Mouse (Mus musculus) CD4-positive, CD25-positive, alpha-beta regulatory T cell (primary cell): ENCODE results near the gene Olfr338. TPM values are rescaled to one million over a fixed set of nuclear protein-coding genes. Genes with fewer than 3 reads are reported as not detected.

ENCODE experiments used
- polyA plus RNA-seq: library from polyadenylated mRNA; unstranded; fragments of 100-300 nt; shearing (Covaris generic); gene quantifications from one replicate; pipeline ENCODE4 v1.2.1, GENCODE M21; 2017

Olfr338 gene
- polyA plus RNA-seq: 0.11 TPM

DNA sequence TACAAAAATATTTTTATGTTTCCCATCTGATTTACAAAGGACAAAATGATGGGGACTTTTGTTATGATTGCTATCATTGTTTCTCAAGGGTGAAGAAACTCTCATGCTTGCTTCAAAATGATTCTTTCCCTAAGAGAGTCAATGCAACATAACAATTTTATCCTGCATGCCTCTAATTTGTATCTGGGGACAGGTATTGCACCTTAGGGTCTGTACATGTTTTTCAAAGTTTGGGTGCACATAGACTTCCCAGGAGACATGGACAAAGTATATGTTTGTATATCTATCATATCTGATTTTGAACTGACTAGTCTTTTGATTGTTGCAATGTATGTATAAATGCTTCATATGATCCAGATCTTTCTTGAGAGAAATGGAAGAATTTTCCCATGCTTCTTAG, at the start of gene Olfr338:
TSS of gene Olfr338 (plus strand) at position 301 of the 400 bp plus-strand sequence.

DNA sequence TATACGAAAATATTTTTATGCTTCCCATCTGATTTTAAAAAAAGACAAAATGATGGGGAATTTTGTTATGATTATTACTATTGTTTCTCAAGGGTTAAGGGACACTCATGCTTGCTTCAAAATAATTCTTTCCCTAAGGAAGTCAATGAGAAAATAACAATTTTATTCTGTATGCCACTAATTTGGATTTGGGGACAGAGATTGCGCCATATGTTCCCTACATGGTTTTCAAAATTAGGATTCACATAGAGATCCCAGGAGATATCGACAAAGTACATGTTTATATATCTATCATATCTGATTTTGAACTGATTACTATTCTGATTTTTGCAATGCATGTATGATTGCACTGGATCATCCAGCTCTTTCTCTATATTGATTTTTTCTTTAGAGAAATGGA, 45.3 kb downstream of the Olfr338 start, which contains the start of gene Olfr339:
TSS of gene Olfr339 (plus strand) at position 301 of the 400 bp plus-strand sequence.

Other genes starting within 250 kb of the Olfr338 start
- 17.7 TPM for gene Mrrf, start 237.1 kb upstream of the Olfr338 start, polyA plus RNA-seq
- gene Rbm18, start 236.7 kb upstream of the Olfr338 start, polyA plus RNA-seq: 56.9 TPM
- gene Ptgs1, start 143.1 kb upstream of the Olfr338 start, polyA plus RNA-seq: 1.2 TPM
- 0.06 TPM for gene Olfr339, start 45.4 kb downstream of the Olfr338 start, polyA plus RNA-seq
- not detected for gene Olfr340, start 79.1 kb downstream of the Olfr338 start, polyA plus RNA-seq
- gene Olfr341, start 108.9 kb downstream of the Olfr338 start, polyA plus RNA-seq: 0.05 TPM
- gene Olfr342, start 151.5 kb downstream of the Olfr338 start, polyA plus RNA-seq: not detected
- not detected for gene Olfr344, start 193.1 kb downstream of the Olfr338 start, polyA plus RNA-seq